Mouse (Mus musculus) erythroblast, embryonic 14.5 days (primary cell): ENCODE results near the gene Ctcfl.

Experiments
- GATA1 ChIP-seq: IDR thresholded peaks from 2 replicates; pipeline ENCODE4 v1.6.1; 2012; ENCODE audit warnings: low read length, inconsistent platforms, mixed read lengths
- TAL1 ChIP-seq: IDR thresholded peaks from 3 replicates; pipeline ENCODE4 v1.6.1; 2012; ENCODE audit warnings: low read length, inconsistent platforms, mixed read lengths

- TF ChIP-seq GATA1 (no peak), TAL1 (no peak)
These were observed 42.4 kb downstream of the Ctcfl start for GRCm38 (mm10) chr2:173076921-173077320.
